Mouse (Mus musculus) heart, postnatal 0 days (tissue): ENCODE results near the gene Atxn2l.

Experiments
- CTCF ChIP-seq: IDR thresholded peaks from 2 replicates; pipeline ENCODE4 v1.5.1; 2016; ENCODE audit warnings: antibody characterized with exemption, control low read depth, low read depth
- EP300 ChIP-seq: IDR thresholded peaks from 2 replicates; pipeline ENCODE4 v1.6.1; 2016; ENCODE audit warnings: antibody characterized with exemption, low read depth

DNA sequence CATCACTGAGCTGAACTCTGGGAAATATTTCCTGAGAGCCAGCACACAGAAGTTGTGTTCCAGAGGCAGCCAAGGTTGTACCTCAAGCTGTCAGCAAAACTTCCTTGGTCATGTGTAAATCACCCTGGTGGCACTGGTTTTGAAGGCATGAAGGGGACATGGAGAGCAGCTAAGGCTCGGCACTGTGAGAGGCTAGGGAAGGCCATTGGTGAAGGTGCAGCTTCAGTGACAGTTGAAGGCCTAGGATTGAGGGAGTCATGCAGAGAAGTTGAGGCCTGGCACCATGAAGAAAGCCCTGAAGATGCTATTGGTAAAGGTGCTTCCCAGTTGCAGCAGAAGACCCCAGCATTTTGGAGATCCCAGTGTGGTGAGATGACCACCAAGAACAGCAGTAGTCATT is 38.4 kb upstream of the Atxn2l start:
- TF ChIP-seq CTCF: no peak
- no peak for TF ChIP-seq EP300
